Mouse (Mus musculus) G1E (cell line): ENCODE results near the gene Stxbp5. TPM values are rescaled to one million over a fixed set of nuclear protein-coding genes. Genes with fewer than 3 reads are reported as not detected.
A peak's percentile ranks its signal among the peaks of the same experiment; 100 is the strongest.
"Not testable (repeated sequence)": the region's sequence is repeated elsewhere in the genome, so short reads cannot be mapped to it uniquely, and the experiment has no call there.

Source experiments
- ATAC-seq: 2 replicates; pipeline ENCODE4 v1.8.0; 2016; ENCODE audit warnings: mild to moderate bottlenecking; ENCODE audit not compliant: insufficient number of reproducible peaks, poor library complexity, low FRiP score, severe bottlenecking; ENCODE audit errors: extremely low read depth
- DNase-seq: peaks from one replicate; pipeline ENCODE4 v3.0.0; 2012; ENCODE audit warnings: low spot score
- H3K27me3 ChIP-seq: 2 replicates; pipeline ENCODE4 v1.6.1; 2012; ENCODE audit warnings: mild to moderate bottlenecking, low read length, inconsistent platforms; ENCODE audit not compliant: insufficient read depth
- H3K36me3 ChIP-seq: replicated peaks from 2 replicates; pipeline ENCODE3; 2012; ENCODE audit warnings: mild to moderate bottlenecking, inconsistent platforms
- H3K4me1 ChIP-seq: 2 replicates; pipeline ENCODE4 v1.6.1; 2012; ENCODE audit warnings: low read depth, low read length, inconsistent platforms, mixed read lengths; ENCODE audit not compliant: insufficient read depth
- H3K4me3 ChIP-seq: 2 replicates; pipeline ENCODE4 v1.5.1; 2012; ENCODE audit warnings: low read depth, mild to moderate bottlenecking, inconsistent platforms, low read length, moderate library complexity, mixed read lengths
- H3K9me3 ChIP-seq: replicated peaks from 2 replicates; pipeline ENCODE4 v1.6.1; 2012; ENCODE audit warnings: inconsistent platforms
- CTCF ChIP-seq: IDR thresholded peaks from 2 replicates; pipeline ENCODE4 v1.5.1; 2012; ENCODE audit warnings: low read depth, low read length, inconsistent platforms, mixed read lengths
- GATA1 ChIP-seq: IDR thresholded peaks from 2 replicates; pipeline ENCODE4 v1.6.1; 2012; ENCODE audit warnings: borderline replicate concordance, low read length, inconsistent platforms, mixed read lengths
- GATA2 ChIP-seq: IDR thresholded peaks from 2 replicates; pipeline ENCODE4 v1.6.1; 2012; ENCODE audit warnings: low read depth, low read length, inconsistent platforms, borderline replicate concordance
- POLR2AphosphoS5 ChIP-seq: IDR thresholded peaks from 2 replicates; pipeline ENCODE4 v1.6.1; 2012; ENCODE audit warnings: low read depth, low read length, inconsistent platforms; ENCODE audit not compliant: insufficient replicate concordance
- TAL1 ChIP-seq: conservative IDR thresholded peaks from 2 replicates; pipeline ENCODE4 v1.6.1; 2012; ENCODE audit warnings: low read depth, low read length, inconsistent platforms, mixed read lengths
- polyA plus RNA-seq: library from polyadenylated mRNA; stranded (reverse); fragments of >175 nt; gene quantifications from 2 replicates; pipeline ENCODE4 v1.2.3, GENCODE M21; 2012
- total RNA-seq, 2 experiments: library from RNA; stranded (forward) in 1 of 2; stranded (reverse) in 1 of 2; fragments of 200-1000 nt in 1 of 2; fragments of >200 nt in 1 of 2; fragmentation: Nextera tagmentation in 1 of 2; gene quantifications; 2 replicates each; pipeline ENCODE4 v1.2.3; 2014 to 2017

The Stxbp5 gene
- total and polyA plus RNA-seq, 3 experiments, result 12.6 to 77.9 (median 30.6) TPM

DNA sequence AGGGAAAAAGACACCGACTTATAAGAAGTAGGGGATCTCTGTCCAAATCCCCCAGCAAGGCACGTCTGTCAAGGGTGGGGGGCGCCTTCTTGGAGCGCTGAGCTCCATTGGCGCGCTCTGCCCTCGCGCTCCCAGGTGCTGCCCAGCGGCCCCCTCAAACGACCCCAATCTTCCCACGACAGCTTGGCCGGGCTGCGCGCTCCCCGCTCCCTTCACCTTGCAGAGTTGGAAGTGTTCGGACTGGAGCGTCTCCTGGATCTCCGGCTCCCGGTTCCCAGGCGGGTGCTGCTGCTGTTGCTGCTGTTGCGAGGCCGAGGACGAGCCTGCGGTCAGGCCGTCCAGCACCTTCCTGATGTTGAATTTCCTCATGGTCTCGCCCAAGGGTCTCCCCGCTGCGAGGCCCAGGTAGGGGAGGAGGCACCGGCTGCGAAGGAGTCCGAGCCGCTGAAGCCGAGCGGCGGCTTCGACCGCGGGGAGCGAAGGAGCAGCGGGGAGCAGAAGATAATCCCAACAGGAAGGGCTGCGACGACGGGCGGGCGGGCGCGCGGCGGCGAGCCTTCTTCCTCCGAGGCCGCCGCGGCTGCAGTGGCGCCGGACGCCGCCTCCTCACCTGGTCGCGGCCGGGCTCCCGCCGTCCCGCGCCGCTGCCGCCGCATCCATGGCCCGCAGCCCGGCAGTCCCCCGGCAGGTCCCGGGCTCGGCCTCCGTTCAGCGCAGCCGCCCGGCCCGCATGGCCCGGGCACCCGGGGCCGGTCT lies 386 bp downstream of the Stxbp5 start:
- Histone ChIP-seq H3K4me1 (peaks cover 29% of the 10 kb centered on the region), H3K4me3 (peak overlapping the region; percentile 90), H3K9me3 (no peaks in the 10 kb centered on the region), H3K36me3 (peaks cover 11% of the 10 kb centered on the region), H3K27me3 (peaks cover 4% of the 10 kb centered on the region; the same call in 1 of the 2 replicates)
- TF ChIP-seq POLR2AphosphoS5 (no peak), TAL1 (no peak), CTCF (no peak)
- ATAC-seq (no peak), DNase-seq (peak; percentile 20)

- peaks cover 29% of the 10 kb centered on the region for H3K4me1 ChIP-seq
- H3K36me3 ChIP-seq, result peaks cover 18% of the 10 kb centered on the region
- ATAC-seq (no peak), DNase-seq (no peak)
- H3K4me3 ChIP-seq, result peak overlapping the region; percentile 90
- no peaks in the 10 kb centered on the region for H3K9me3 ChIP-seq
- H3K27me3 ChIP-seq, result 0 out of 2 replicates have a peak, but pooled peaks cover 3% of the 10 kb centered on the region
- TF ChIP-seq GATA2 (no peak), GATA1 (no peak), POLR2AphosphoS5 (no peak), TAL1 (no peak), CTCF (no peak)
Measured at GRCm38 (mm10) chr10:9899816-9900215, 1.1 kb downstream of the Stxbp5 start.

DNA sequence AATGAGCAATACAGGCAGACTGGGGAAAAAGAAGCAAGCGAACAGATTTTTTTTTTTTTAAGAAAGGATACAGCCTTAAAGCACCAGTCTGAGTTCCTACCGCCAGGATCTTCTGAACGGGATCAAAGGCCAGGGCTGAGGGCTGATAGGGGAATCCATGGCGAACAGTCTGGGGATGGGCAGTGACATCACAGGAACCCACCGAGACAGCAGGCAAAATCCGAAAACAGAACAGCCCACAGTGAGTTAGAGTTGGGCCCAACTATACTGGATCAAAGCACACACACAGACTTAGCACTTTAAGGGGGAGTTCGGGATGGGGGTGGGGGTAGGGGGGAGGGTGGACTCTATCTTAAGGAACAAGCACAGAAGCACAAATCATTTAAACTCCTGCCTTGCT lies 1.8 kb downstream of the Stxbp5 start:
- Histone ChIP-seq H3K4me3 (peak overlapping the region; percentile 52; the same call in 1 of the 2 replicates), H3K36me3 (peaks cover 25% of the 10 kb centered on the region), H3K9me3 (no peaks in the 10 kb centered on the region), H3K27me3 (no peaks in the 10 kb centered on the region), H3K4me1 (peaks cover 29% of the 10 kb centered on the region)
- TF ChIP-seq TAL1 (no peak), POLR2AphosphoS5 (no peak), CTCF (no peak), GATA2 (no peak), GATA1 (no peak)
- no peak for DNase-seq
- ATAC-seq, result no peak

DNA sequence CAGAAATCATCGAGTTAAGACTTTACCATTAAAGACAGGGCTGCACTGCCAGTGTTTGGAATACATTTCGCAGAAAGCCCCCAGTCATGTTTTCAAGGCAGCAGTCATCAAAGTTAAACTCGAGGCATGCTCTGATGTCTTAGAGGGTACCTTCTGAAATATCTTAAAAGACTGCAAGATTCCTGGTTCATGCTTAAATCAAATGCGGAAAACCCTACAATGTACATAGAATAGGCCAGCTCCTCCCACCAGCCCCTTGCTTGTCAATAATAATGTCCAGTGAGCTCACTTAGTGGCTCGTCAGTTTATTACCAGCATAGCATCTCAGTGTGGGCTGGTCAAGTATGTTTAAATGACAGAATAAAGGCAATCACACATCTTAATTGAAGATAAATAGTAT lies 3.0 kb downstream of the Stxbp5 start:
- Histone ChIP-seq H3K4me3 (no peak overlapping the region), H3K27me3 (no peaks in the 10 kb centered on the region), H3K9me3 (no peaks in the 10 kb centered on the region), H3K4me1 (peaks cover 29% of the 10 kb centered on the region), H3K36me3 (peaks cover 35% of the 10 kb centered on the region)
- TF ChIP-seq GATA1, result no peak
- no peak for TF ChIP-seq GATA2
- TF ChIP-seq CTCF, result no peak
- TF ChIP-seq POLR2AphosphoS5, result no peak
- no peak for TF ChIP-seq TAL1
- DNase-seq, result no peak
- no peak for ATAC-seq

DNA sequence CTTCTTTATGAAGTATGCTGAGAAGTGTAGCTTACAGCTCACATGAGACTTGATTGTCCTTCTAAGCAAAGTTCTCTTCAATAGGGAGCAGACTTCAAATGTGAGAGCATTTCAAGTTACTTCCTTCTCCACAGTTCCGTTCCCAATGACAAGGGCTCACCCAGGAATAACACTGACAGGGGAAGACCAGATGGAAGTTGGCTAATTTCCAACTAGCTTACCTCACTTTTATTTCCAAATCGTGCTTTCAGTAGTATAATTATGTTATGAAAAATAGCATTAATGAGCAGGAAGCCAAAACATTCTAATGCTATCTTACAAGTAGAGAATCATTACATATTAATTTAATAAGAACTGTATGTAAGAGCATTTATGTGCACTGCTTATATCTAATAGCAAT lies 7.3 kb downstream of the Stxbp5 start:
- ATAC-seq (no peak), DNase-seq (no peak)
- H3K36me3 ChIP-seq, result peaks cover 56% of the 10 kb centered on the region
- H3K9me3 ChIP-seq, result no peaks in the 10 kb centered on the region
- no peaks in the 10 kb centered on the region for H3K27me3 ChIP-seq
- H3K4me3 ChIP-seq, result no peak overlapping the region
- TF ChIP-seq GATA2 (no peak), POLR2AphosphoS5 (no peak), CTCF (no peak), GATA1 (no peak), TAL1 (no peak)
- H3K4me1 ChIP-seq, result peaks cover 7% of the 10 kb centered on the region; the same call in 1 of the 2 replicates

GRCm38 (mm10) chr10:9889651-9890050 lies 11.2 kb downstream of the Stxbp5 start:
- no peak for TF ChIP-seq TAL1
- no peak for TF ChIP-seq POLR2AphosphoS5
- TF ChIP-seq GATA2, result no peak
- no peak for TF ChIP-seq GATA1
- no peak for TF ChIP-seq CTCF
- Histone ChIP-seq H3K9me3 (no peaks in the 10 kb centered on the region), H3K27me3 (no peaks in the 10 kb centered on the region), H3K36me3 (peaks cover 55% of the 10 kb centered on the region), H3K4me3 (no peak overlapping the region), H3K4me1 (peaks cover 5% of the 10 kb centered on the region; the same call in 1 of the 2 replicates)
- no peak for ATAC-seq
- no peak for DNase-seq

DNA sequence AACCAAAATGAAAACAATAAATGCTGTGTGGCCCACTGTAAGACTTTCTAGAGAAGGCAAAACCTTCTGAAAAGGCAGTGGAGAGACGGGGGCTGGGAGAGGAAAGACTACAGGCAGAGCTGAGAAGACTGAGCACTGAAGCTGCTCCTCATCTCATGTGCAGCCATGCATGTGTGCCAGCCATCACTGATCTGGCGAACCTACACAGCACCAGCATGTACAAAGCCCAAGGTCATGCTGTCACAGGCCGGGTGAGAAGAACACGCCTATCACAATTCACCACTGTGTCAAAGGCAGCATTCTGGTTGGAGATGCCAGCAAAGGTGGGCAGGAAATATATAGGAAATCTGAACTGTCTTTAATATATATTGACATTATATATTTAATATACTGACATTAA lies 12.2 kb downstream of the Stxbp5 start:
- no peak for ATAC-seq
- Histone ChIP-seq H3K4me1 (peaks cover 5% of the 10 kb centered on the region; the same call in 1 of the 2 replicates), H3K4me3 (no peak overlapping the region), H3K9me3 (no peaks in the 10 kb centered on the region), H3K36me3 (peaks cover 53% of the 10 kb centered on the region), H3K27me3 (no peaks in the 10 kb centered on the region)
- TF ChIP-seq GATA2, result no peak
- TF ChIP-seq TAL1, result no peak
- no peak for TF ChIP-seq GATA1
- TF ChIP-seq CTCF, result no peak
- no peak for TF ChIP-seq POLR2AphosphoS5
- DNase-seq, result no peak

DNA sequence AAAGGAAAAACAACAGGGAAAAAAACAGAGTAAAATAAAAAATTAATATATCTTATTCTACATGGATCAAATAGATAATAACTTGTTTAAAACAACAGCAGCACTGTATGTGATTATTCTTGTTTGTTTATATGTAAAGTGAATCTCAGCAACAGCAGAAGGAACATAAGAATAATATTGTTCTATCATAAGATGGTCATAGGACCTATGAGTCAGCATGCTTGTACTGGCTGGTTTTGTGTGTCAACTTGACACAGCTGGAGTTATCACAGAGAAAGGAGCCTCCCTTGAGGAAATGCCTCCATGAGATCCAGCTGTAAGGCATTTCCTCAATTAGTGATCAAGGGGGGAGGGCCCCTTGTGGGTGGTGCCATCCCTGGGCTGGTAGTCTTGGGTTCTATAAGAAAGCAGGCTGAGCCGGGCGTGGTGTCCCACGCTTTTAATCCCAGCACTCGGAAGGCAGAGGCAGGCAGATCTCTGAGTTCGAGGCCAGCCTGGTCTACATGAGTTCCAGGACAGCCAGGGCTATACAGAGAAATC lies 19.0 kb downstream of the Stxbp5 start:
- H3K9me3 ChIP-seq, ATAC-seq, H3K4me3 ChIP-seq, DNase-seq, H3K27me3 ChIP-seq: not testable (repeated sequence)
- H3K36me3 ChIP-seq, result peaks cover 48% of the 10 kb centered on the region
- peaks cover 21% of the 10 kb centered on the region for H3K4me1 ChIP-seq
